Mouse (Mus musculus): ENCODE data around the gene Mpped2. TPM values are rescaled to one million over a fixed set of nuclear protein-coding genes. Genes with fewer than 3 reads are reported as not detected.

Gene Mpped2
- total and polyA plus RNA-seq, 3 experiments: not detected

DNA sequence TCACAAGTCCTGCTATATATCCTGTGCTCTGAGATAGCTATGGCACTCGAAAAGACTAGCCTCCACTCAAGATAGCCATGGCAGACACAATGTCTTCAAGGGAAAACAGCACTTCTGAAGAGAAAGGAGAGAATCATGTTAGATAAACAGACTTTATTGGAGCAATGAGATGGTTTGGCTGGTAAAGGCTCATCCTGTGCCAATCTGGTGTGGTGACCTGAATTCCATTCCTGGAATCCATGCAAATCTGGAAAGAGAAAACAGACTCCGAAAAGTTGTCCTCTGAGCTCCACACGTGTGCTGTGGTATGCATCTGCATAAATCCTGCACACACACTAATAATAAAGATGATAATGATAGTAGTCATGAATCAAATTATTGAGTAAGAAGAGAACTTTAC lies 48.3 kb upstream of the Mpped2 start:
- dilution Hi-C loops (cut with MboI; ENCODE audit: extremely low pct_ligation_motif_present, extremely low pct_unique_long_range_greater_than_20kb, low sequenced_read_pairs) (no loop called here), in situ Hi-C loops (cut with MboI; ENCODE audit: low pct_ligation_motif_present, low pct_unique_long_range_greater_than_20kb, low sequenced_read_pairs) (no loop called here)
- no peaks in the 10 kb centered on the region for H3K79me2 ChIP-seq (replicated peaks; ENCODE audit: control insufficient read depth, extremely low read depth, insufficient read depth, poor library complexity, severe bottlenecking)
- H3K4me2 ChIP-seq (ENCODE audit: insufficient read depth, low read depth, poor library complexity, severe bottlenecking): no peak overlapping the region
- H3K9me3 ChIP-seq (replicated peaks; ENCODE audit: low read length): peaks cover 50% of the 10 kb centered on the region
- H3K4me3 ChIP-seq (replicated peaks in 1 of 3; ENCODE audit: low read depth in 2 of 3, low read length in 2 of 3, poor library complexity in 1 of 3): no peak overlapping the region
- H3K27me3 ChIP-seq (replicated peaks): no peaks in the 10 kb centered on the region
- TF ChIP-seq ZKSCAN1 (IDR thresholded peaks at IDR 0.05; ENCODE audit: borderline replicate concordance, low read depth, low read length) (no peak), E2F4 (IDR thresholded peaks at IDR 0.05; ENCODE audit: insufficient replicate concordance, low read depth, low read length) (no peak), ZNF384 (IDR thresholded peaks at IDR 0.05; ENCODE audit: low read depth, low read length) (no peak), JUND (conservative IDR thresholded peaks at IDR 0.05; ENCODE audit: low read depth, low read length) (no peak), JUN (IDR thresholded peaks at IDR 0.05; ENCODE audit: insufficient read depth, low read depth, low read length) (no peak), NELFE (IDR thresholded peaks at IDR 0.05; ENCODE audit: low read depth, low read length) (no peak), NRF1 (IDR thresholded peaks at IDR 0.05; ENCODE audit: low read depth, low read length) (no peak), IRF4 (IDR thresholded peaks at IDR 0.05; ENCODE audit: low read depth, low read length) (no peak), PAX5 (IDR thresholded peaks at IDR 0.05; ENCODE audit: low read length) (no peak), TCF12 (IDR thresholded peaks at IDR 0.05; ENCODE audit: low read depth, low read length) (no peak), POLR2A (IDR thresholded peaks at IDR 0.05; ENCODE audit: low read depth, low read length) (no peak), USF1 (IDR thresholded peaks at IDR 0.05; ENCODE audit: low read depth, low read length) (no peak), SIN3A (IDR thresholded peaks at IDR 0.05; ENCODE audit: low read length) (no peak), MAFK (IDR thresholded peaks at IDR 0.05; ENCODE audit: insufficient replicate concordance, low read length) (no peak), MYC (IDR thresholded peaks at IDR 0.05; ENCODE audit: low read depth, low read length) (no peak), POLR2AphosphoS2 (IDR thresholded peaks at IDR 0.05; ENCODE audit: low read depth, low read length) (no peak), MAX (IDR thresholded peaks at IDR 0.05; ENCODE audit: low read length) (no peak)
- H3K4me1 ChIP-seq (ENCODE audit: control insufficient read depth in 1 of 2, insufficient read depth in 2 of 2): no peaks in the 10 kb centered on the region
- no peak overlapping the region for H3K9ac ChIP-seq (ENCODE audit: insufficient read depth, low read depth)
- no peaks in the 10 kb centered on the region for H3K36me3 ChIP-seq (replicated peaks in 1 of 2; ENCODE audit: control insufficient read depth in 1 of 2, insufficient read depth in 1 of 2, low read length in 1 of 2)
- H3K27ac ChIP-seq (ENCODE audit: insufficient read depth, low read depth): no peak overlapping the region
- DNase-seq (ENCODE audit: extremely low read depth): no peak

GRCm38 (mm10) chr2:106649686-106650570 lies 43.1 kb upstream of the Mpped2 start:
- Histone ChIP-seq H3K36me3 (replicated peaks in 1 of 2; ENCODE audit: control insufficient read depth in 1 of 2, insufficient read depth in 1 of 2, low read length in 1 of 2) (no peaks in the 10 kb centered on the region), H3K4me1 (ENCODE audit: control insufficient read depth in 1 of 2, insufficient read depth in 2 of 2) (no peaks in the 10 kb centered on the region), H3K4me3 (replicated peaks in 1 of 3; ENCODE audit: low read depth in 2 of 3, low read length in 2 of 3, poor library complexity in 1 of 3) (no peak overlapping the region), H3K27me3 (replicated peaks) (no peaks in the 10 kb centered on the region), H3K79me2 (replicated peaks; ENCODE audit: control insufficient read depth, extremely low read depth, insufficient read depth, poor library complexity, severe bottlenecking) (no peaks in the 10 kb centered on the region), H3K9ac (ENCODE audit: insufficient read depth, low read depth) (no peak overlapping the region), H3K27ac (ENCODE audit: insufficient read depth, low read depth) (no peak overlapping the region), H3K4me2 (ENCODE audit: insufficient read depth, low read depth, poor library complexity, severe bottlenecking) (no peak overlapping the region), H3K9me3 (replicated peaks; ENCODE audit: low read length) (peaks cover 56% of the 10 kb centered on the region)
- dilution Hi-C loops (cut with MboI; ENCODE audit: extremely low pct_ligation_motif_present, extremely low pct_unique_long_range_greater_than_20kb, low sequenced_read_pairs): no loop called here
- in situ Hi-C loops (cut with MboI; ENCODE audit: low pct_ligation_motif_present, low pct_unique_long_range_greater_than_20kb, low sequenced_read_pairs): no loop called here
- no peak for DNase-seq (ENCODE audit: extremely low read depth)
- TF ChIP-seq GABPA (IDR thresholded peaks at IDR 0.05; ENCODE audit: insufficient replicate concordance, low read depth, low read length) (no peak), NELFE (IDR thresholded peaks at IDR 0.05; ENCODE audit: low read depth, low read length) (no peak), RAD21 (IDR thresholded peaks at IDR 0.05; ENCODE audit: low read depth, low read length) (no peak), USF2 (conservative IDR thresholded peaks at IDR 0.05; ENCODE audit: low read depth, low read length) (no peak), CTCF (conservative IDR thresholded peaks at IDR 0.05 in 1 of 2, IDR thresholded peaks at IDR 0.05 in 1 of 2; ENCODE audit: low read depth in 2 of 2, low read length in 2 of 2) (no peak), JUN (IDR thresholded peaks at IDR 0.05; ENCODE audit: insufficient read depth, low read depth, low read length) (no peak), ZMIZ1 (IDR thresholded peaks at IDR 0.05; ENCODE audit: low read depth, low read length) (no peak), MEF2A (IDR thresholded peaks at IDR 0.05; ENCODE audit: borderline replicate concordance, low read depth, low read length) (no peak), USF1 (IDR thresholded peaks at IDR 0.05; ENCODE audit: low read depth, low read length) (no peak), NRF1 (IDR thresholded peaks at IDR 0.05; ENCODE audit: low read depth, low read length) (no peak), JUND (conservative IDR thresholded peaks at IDR 0.05; ENCODE audit: low read depth, low read length) (no peak), HCFC1 (IDR thresholded peaks at IDR 0.05; ENCODE audit: low read depth, low read length) (no peak), KAT2A (IDR thresholded peaks at IDR 0.05; ENCODE audit: insufficient replicate concordance, low read length) (no peak), ZC3H11A (IDR thresholded peaks at IDR 0.05; ENCODE audit: low read depth, low read length) (no peak)

All from CH12.LX (cell line).